ENCODE assay signal across 10 mouse cellular contexts in genomic region chr13:78181930-78182558, GRCm38 (mm10). TPM values are rescaled to one million over a fixed set of nuclear protein-coding genes. Genes with fewer than 3 reads are reported as not detected.
DNase-seq lines count a peak whose midpoint lies in the region; ATAC-seq and TF ChIP-seq lines count a peak whose summit lies in the region.
"Had no signal": no experiment of that assay in that cellular context is flagged by ENCODE, and none has a peak within 500 bp of the region (broad histone marks: within the 10 kb centered on the region; RNA-seq: fewer than 3 reads in every experiment).

No protein-coding gene starts in this region.

- peaks cover 6% of the 10 kb centered on the region for H3K4me1 ChIP-seq in intestine, embryonic 14.5 days (replicated peaks; ENCODE audit: control insufficient read depth, insufficient read depth, low read length)
- H3K4me1 ChIP-seq in intestine, embryonic 16.5 days (ENCODE audit: control insufficient read depth, insufficient read depth, low read length): peaks cover 5% of the 10 kb centered on the region; the same call in 1 of the 2 replicates
- H3K4me1 ChIP-seq in cortical plate, adult 2 months (ENCODE audit: control insufficient read depth, insufficient read depth, low read length): no peaks in the 10 kb centered on the region
- peaks cover 29% of the 10 kb centered on the region for H3K4me1 ChIP-seq in forebrain, embryonic 16.5 days (replicated peaks; ENCODE audit: control insufficient read depth, insufficient read depth, low read length)
- H3K4me1 ChIP-seq in midbrain, embryonic 16.5 days (ENCODE audit: control insufficient read depth, insufficient read depth, low read length): peaks cover 20% of the 10 kb centered on the region
- no peaks in the 10 kb centered on the region for H3K4me1 ChIP-seq in liver, embryonic 12.5 days

- no peaks in the 10 kb centered on the region for H3K36me3 ChIP-seq in intestine, embryonic 14.5 days (ENCODE audit: control insufficient read depth, insufficient read depth, low read length)
- no peaks in the 10 kb centered on the region for H3K36me3 ChIP-seq in intestine, embryonic 16.5 days (ENCODE audit: control insufficient read depth, insufficient read depth, low read length)
- no peaks in the 10 kb centered on the region for H3K36me3 ChIP-seq in forebrain, embryonic 16.5 days (ENCODE audit: control insufficient read depth, insufficient read depth)
- H3K36me3 ChIP-seq in midbrain, embryonic 16.5 days (ENCODE audit: control insufficient read depth, insufficient read depth, low read length): no peaks in the 10 kb centered on the region
- no peaks in the 10 kb centered on the region for H3K36me3 ChIP-seq in liver, embryonic 12.5 days

- no peak overlapping the region for H3K9ac ChIP-seq in intestine, embryonic 14.5 days (ENCODE audit: low read length)
- H3K9ac ChIP-seq in intestine, embryonic 16.5 days (ENCODE audit: low read depth, low read length): no peak overlapping the region
- H3K9ac ChIP-seq in forebrain, embryonic 16.5 days (replicated peaks; ENCODE audit: low read depth, low read length): peak overlapping the region; percentile 59
- peak overlapping the region; percentile 59; the same call in 1 of the 2 replicates for H3K9ac ChIP-seq in midbrain, embryonic 16.5 days (ENCODE audit: low read depth, low read length)
- no peak overlapping the region for H3K9ac ChIP-seq in liver, embryonic 12.5 days

- 3% methylated on average over 13 of the region's 14 CpGs for WGBS in intestine, embryonic 14.5 days
- 4% methylated on average over 13 of the region's 14 CpGs for WGBS in intestine, embryonic 16.5 days
- 3% methylated on average over 14 of the region's 14 CpGs for WGBS in forebrain, embryonic 16.5 days
- WGBS in midbrain, embryonic 16.5 days: 4% methylated on average over 14 of the region's 14 CpGs
- 3% methylated on average over 13 of the region's 14 CpGs for WGBS in liver, embryonic 12.5 days (ENCODE audit: insufficient replicate concordance)

- no peak for TF ChIP-seq CTCF in cortical plate, adult 2 months (IDR thresholded peaks at IDR 0.05; ENCODE audit: extremely low read depth, insufficient read depth, low read length)

- no peaks in the 10 kb centered on the region for H3K9me3 ChIP-seq in intestine, embryonic 14.5 days (ENCODE audit: control insufficient read depth, low read length)
- no peaks in the 10 kb centered on the region for H3K9me3 ChIP-seq in intestine, embryonic 16.5 days (ENCODE audit: control insufficient read depth, low read length)
- no peaks in the 10 kb centered on the region for H3K9me3 ChIP-seq in forebrain, embryonic 16.5 days (ENCODE audit: control insufficient read depth, low read length)
- H3K9me3 ChIP-seq in midbrain, embryonic 16.5 days (replicated peaks; ENCODE audit: control insufficient read depth, low read length, poor library complexity, severe bottlenecking): no peaks in the 10 kb centered on the region
- H3K9me3 ChIP-seq in liver, embryonic 12.5 days (replicated peaks): no peaks in the 10 kb centered on the region

- no peak for ATAC-seq in intestine, embryonic 14.5 days (replicated peaks; ENCODE audit: low FRiP score, low TSS enrichment, low read depth)
- ATAC-seq in intestine, embryonic 16.5 days: no peak
- ATAC-seq in forebrain, embryonic 16.5 days: peak; percentile 73
- ATAC-seq in midbrain, embryonic 16.5 days: peak; percentile 61
- ATAC-seq in liver, embryonic 12.5 days: no peak

- intact Hi-C loops in gastrocnemius, postnatal 36 days (cut with DNase I): loop anchor here (5.0 to 10.0 kb wide), 2 partner anchors 317 to 1140 kb away; no protein-coding TSS in a partner anchor

- TF ChIP-seq POLR2A in cortical plate, adult 2 months (IDR thresholded peaks at IDR 0.05; ENCODE audit: extremely low read depth, insufficient read depth, low read length): no peak

- H3K27ac ChIP-seq in intestine, embryonic 14.5 days (ENCODE audit: low read depth): no peak overlapping the region
- H3K27ac ChIP-seq in intestine, embryonic 16.5 days (ENCODE audit: low read length): no peak overlapping the region
- H3K27ac ChIP-seq in cortical plate, adult 2 months (ENCODE audit: insufficient read depth, low read length): peak overlapping the region; percentile 93
- H3K27ac ChIP-seq in forebrain, embryonic 16.5 days (ENCODE audit: low read length): peak overlapping the region; percentile 88
- peak overlapping the region; percentile 82 for H3K27ac ChIP-seq in midbrain, embryonic 16.5 days (ENCODE audit: low read length)
- no peak overlapping the region for H3K27ac ChIP-seq in liver, embryonic 12.5 days

- H3K4me3 ChIP-seq in intestine, embryonic 14.5 days (ENCODE audit: low read depth, low read length): no peak overlapping the region
- H3K4me3 ChIP-seq in intestine, embryonic 16.5 days (ENCODE audit: low read length): no peak overlapping the region
- H3K4me3 ChIP-seq in cortical plate, adult 2 months (ENCODE audit: insufficient read depth, low read length): peak overlapping the region; percentile 38
- H3K4me3 ChIP-seq in forebrain, embryonic 16.5 days (replicated peaks; ENCODE audit: low read length): peak overlapping the region; percentile 41
- H3K4me3 ChIP-seq in midbrain, embryonic 16.5 days (ENCODE audit: low read depth, low read length): peak overlapping the region; percentile 38
- H3K4me3 ChIP-seq in liver, embryonic 12.5 days: no peak overlapping the region

- H3K4me2 ChIP-seq in intestine, embryonic 14.5 days (ENCODE audit: low read length): 0 out of 2 replicates have a peak overlapping the region, but pooled peaks have one; percentile 33
- H3K4me2 ChIP-seq in intestine, embryonic 16.5 days (ENCODE audit: low read depth, low read length): no peak overlapping the region
- H3K4me2 ChIP-seq in forebrain, embryonic 16.5 days (ENCODE audit: low read length): peak overlapping the region; percentile 69
- H3K4me2 ChIP-seq in midbrain, embryonic 16.5 days (ENCODE audit: low read length): peak overlapping the region; percentile 71
- no peak overlapping the region for H3K4me2 ChIP-seq in liver, embryonic 12.5 days

- H3K27me3 ChIP-seq in intestine, embryonic 14.5 days (replicated peaks; ENCODE audit: control insufficient read depth, insufficient read depth, low read length): peaks cover 98% of the 10 kb centered on the region
- peaks cover 79% of the 10 kb centered on the region for H3K27me3 ChIP-seq in intestine, embryonic 16.5 days (replicated peaks; ENCODE audit: control insufficient read depth, insufficient read depth, low read length)
- H3K27me3 ChIP-seq in forebrain, embryonic 16.5 days (replicated peaks; ENCODE audit: control insufficient read depth, insufficient read depth, low read length): peaks cover 22% of the 10 kb centered on the region
- H3K27me3 ChIP-seq in midbrain, embryonic 16.5 days (ENCODE audit: control insufficient read depth, insufficient read depth, low read depth, low read length): peaks cover 13% of the 10 kb centered on the region
- peaks cover 96% of the 10 kb centered on the region for H3K27me3 ChIP-seq in liver, embryonic 12.5 days (replicated peaks)

- peak; percentile 66 for DNase-seq in intestine, embryonic 14.5 days (ENCODE audit: low spot score)
- no peak for DNase-seq in urinary bladder, postnatal 10 days (ENCODE audit: low spot score)
- DNase-seq in gastrocnemius, postnatal 36 days: no peak
- DNase-seq: lung, postnatal 10 days had no signal

RNA-seq across cellular contexts. Expression of gene Nr2f1, which starts 17.5 kb away (rescaled TPM):
- polyA plus RNA-seq in intestine, embryonic 14.5 days (2014; fragmentation: Nextera tagmentation; extraction: Ambion mirVana): 3.3 and 5.2 TPM in 2 replicates
- 0.87 and 1.2 TPM in 2 replicates for polyA plus RNA-seq in intestine, embryonic 16.5 days (2015; fragmentation: Nextera tagmentation; extraction: Ambion mirVana)
- 158 and 169 TPM in 2 replicates for polyA plus RNA-seq in cortical plate, adult 2 months (2012; rRNA removed)
- polyA plus RNA-seq in forebrain, embryonic 16.5 days (2015; fragmentation: Nextera tagmentation; extraction: Ambion mirVana): 70.2 and 71.1 TPM in 2 replicates
- polyA plus RNA-seq in midbrain, embryonic 16.5 days (2015; fragmentation: Nextera tagmentation; extraction: Ambion mirVana): 46.0 and 64.0 TPM in 2 replicates
- total RNA-seq in gastrocnemius, postnatal 36 days (2021): under 1 TPM; 0.31 to 0.69 TPM
- polyA plus RNA-seq in liver, embryonic 12.5 days (2016; fragmentation: Nextera tagmentation; extraction: Ambion mirVana): 1.5 and 1.7 TPM in 2 replicates
- total RNA-seq: hematopoietic stem cell, adult 5-6 weeks had no signal

Comparison
In these comparisons a context has a peak if more than half of its experiments do, and no peak if none do; other contexts are left out.
1. H3K4me2 ChIP-seq: peak in intestine, embryonic 14.5 days (single experiment), forebrain, embryonic 16.5 days (single experiment) and midbrain, embryonic 16.5 days (single experiment); none in intestine, embryonic 16.5 days (single experiment) and liver, embryonic 12.5 days (single experiment).
2. ATAC-seq: peak in forebrain, embryonic 16.5 days (single experiment) and midbrain, embryonic 16.5 days (single experiment); none in intestine, embryonic 14.5 days (single experiment), intestine, embryonic 16.5 days (single experiment) and liver, embryonic 12.5 days (single experiment).
3. H3K27ac ChIP-seq: peak in cortical plate, adult 2 months (single experiment), forebrain, embryonic 16.5 days (single experiment) and midbrain, embryonic 16.5 days (single experiment); none in intestine, embryonic 14.5 days (single experiment), intestine, embryonic 16.5 days (single experiment) and liver, embryonic 12.5 days (single experiment).
4. H3K4me3 ChIP-seq: peak in cortical plate, adult 2 months (single experiment), forebrain, embryonic 16.5 days (single experiment) and midbrain, embryonic 16.5 days (single experiment); none in intestine, embryonic 14.5 days (single experiment), intestine, embryonic 16.5 days (single experiment) and liver, embryonic 12.5 days (single experiment).
5. H3K9ac ChIP-seq: peak in forebrain, embryonic 16.5 days (single experiment) and midbrain, embryonic 16.5 days (single experiment); none in intestine, embryonic 14.5 days (single experiment), intestine, embryonic 16.5 days (single experiment) and liver, embryonic 12.5 days (single experiment).